Mouse (Mus musculus) lung, postnatal 0 days (tissue): ENCODE measurements around the gene Kdelc1.

Experiments used
- CTCF ChIP-seq: IDR thresholded peaks from 2 replicates; pipeline ENCODE4 v1.5.1; 2016; ENCODE audit warnings: antibody characterized with exemption, mild to moderate bottlenecking
- EP300 ChIP-seq: IDR thresholded peaks from 2 replicates; pipeline ENCODE4 v1.6.1; 2016; ENCODE audit warnings: antibody characterized with exemption, mild to moderate bottlenecking, control low read depth

DNA sequence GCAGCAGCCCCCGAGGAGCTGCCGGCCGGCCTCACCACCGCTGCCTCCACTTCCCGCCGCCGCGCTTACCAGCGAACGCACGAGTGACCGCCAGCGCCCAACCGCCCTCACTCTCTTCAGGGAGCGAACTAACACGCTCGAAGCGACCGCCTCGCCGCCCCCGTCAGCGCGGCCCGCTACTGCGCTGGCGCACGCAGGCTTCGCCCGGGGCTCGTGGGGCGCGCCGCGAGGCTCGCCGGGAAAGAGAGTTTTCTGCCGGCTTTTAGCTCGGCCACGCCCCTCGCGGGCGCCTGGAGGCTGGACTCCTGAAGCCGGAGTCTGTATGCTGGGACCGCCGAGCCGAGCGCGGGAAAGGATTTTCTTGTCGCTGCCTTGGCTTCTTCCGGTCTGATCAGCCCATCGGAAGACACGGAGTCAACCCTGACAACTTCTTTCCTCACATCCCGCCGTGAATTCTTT lies 16.3 kb downstream of the Kdelc1 start, which contains the start of gene Tex30:
- TF ChIP-seq CTCF = no peak
- TF ChIP-seq EP300 = no peak
